Mouse (Mus musculus) CH12.LX (cell line): ENCODE measurements around the gene Mllt3. TPM values are rescaled to one million over a fixed set of nuclear protein-coding genes. Genes with fewer than 3 reads are reported as not detected.

Source experiments
- DNase-seq: peaks from one replicate; pipeline ENCODE4 v3.0.0-alpha.2; 2013; ENCODE audit errors: extremely low read depth
- H3K27ac ChIP-seq: 2 replicates; pipeline ENCODE4 v1.5.1; 2012; ENCODE audit warnings: low read depth, mild to moderate bottlenecking, control low read depth, moderate library complexity; ENCODE audit not compliant: insufficient read depth
- H3K27me3 ChIP-seq: replicated peaks from 2 replicates; pipeline ENCODE3; 2012; ENCODE audit warnings: inconsistent platforms
- H3K36me3 ChIP-seq, 2 experiments: replicated peaks in 1 of 2; 2 replicates each; pipeline versions ENCODE3 to v1.6.1; 2012; ENCODE audit warnings: inconsistent platforms in 1 of 2, low read length in 1 of 2, mild to moderate bottlenecking in 1 of 2, mixed read lengths in 1 of 2, moderate library complexity in 1 of 2; ENCODE audit not compliant: control insufficient read depth in 1 of 2, insufficient read depth in 1 of 2
- H3K4me1 ChIP-seq, 2 experiments: 2 replicates each; pipeline ENCODE4 v1.6.1; 2012; ENCODE audit warnings: inconsistent platforms in 1 of 2, moderate library complexity in 1 of 2; ENCODE audit not compliant: insufficient read depth in 2 of 2, control insufficient read depth in 1 of 2
- H3K4me2 ChIP-seq: 2 replicates; pipeline ENCODE4 v1.6.1; 2012; ENCODE audit warnings: low read depth, mild to moderate bottlenecking, control low read depth; ENCODE audit not compliant: poor library complexity, insufficient read depth, severe bottlenecking
- H3K4me3 ChIP-seq, 3 experiments: fragments of 150-350 bp in 1 of 3; sonication (generic) in 1 of 3; replicated peaks in 1 of 3; 2 replicates each; pipeline versions ENCODE3 to v1.5.1; 2011 to 2012; ENCODE audit warnings: low read depth in 2 of 3, low read length in 2 of 3, mild to moderate bottlenecking in 2 of 3, moderate library complexity in 2 of 3, control low read depth in 1 of 3, improper control_type of control experiment in 1 of 3, inconsistent platforms in 1 of 3, mixed read lengths in 1 of 3; ENCODE audit not compliant: poor library complexity in 1 of 3
- H3K79me2 ChIP-seq: replicated peaks from 2 replicates; pipeline ENCODE4 v1.6.1; 2012; ENCODE audit warnings: mild to moderate bottlenecking, moderate library complexity; ENCODE audit not compliant: control insufficient read depth, poor library complexity, insufficient read depth, severe bottlenecking; ENCODE audit errors: extremely low read depth
- H3K9ac ChIP-seq: 2 replicates; pipeline ENCODE4 v1.6.1; 2012; ENCODE audit warnings: low read depth, mild to moderate bottlenecking, control low read depth, moderate library complexity; ENCODE audit not compliant: insufficient read depth
- H3K9me3 ChIP-seq: replicated peaks from 2 replicates; pipeline ENCODE3; 2012; ENCODE audit warnings: low read length, inconsistent platforms, mixed read lengths
- CHD1 ChIP-seq: IDR thresholded peaks from 2 replicates; pipeline ENCODE4 v1.6.1; 2012; ENCODE audit warnings: low read depth, low read length, improper control_type of control experiment, inconsistent platforms
- CTCF ChIP-seq, 2 experiments: IDR thresholded peaks in 1 of 2; conservative IDR thresholded peaks in 1 of 2; 2 replicates each; pipeline ENCODE4 v1.5.1; 2011 to 2012; ENCODE audit warnings: low read depth in 2 of 2, low read length in 2 of 2, improper control_type of control experiment in 1 of 2, inconsistent platforms in 1 of 2, mild to moderate bottlenecking in 1 of 2, moderate library complexity in 1 of 2
- EP300 ChIP-seq: IDR thresholded peaks from 2 replicates; pipeline ENCODE4 v1.6.1; 2011; ENCODE audit warnings: low read length, improper control_type of control experiment
- ETS1 ChIP-seq: conservative IDR thresholded peaks from 2 replicates; pipeline ENCODE4 v1.6.1; 2012; ENCODE audit warnings: low read depth, mild to moderate bottlenecking, inconsistent platforms, low read length, improper control_type of control experiment, moderate library complexity
- IRF4 ChIP-seq: IDR thresholded peaks from 2 replicates; pipeline ENCODE4 v1.6.1; 2014; ENCODE audit warnings: low read depth, mild to moderate bottlenecking, inconsistent platforms, low read length, improper control_type of control experiment
- JUND ChIP-seq: conservative IDR thresholded peaks from 2 replicates; pipeline ENCODE4 v1.6.1; 2011; ENCODE audit warnings: low read depth, low read length, improper control_type of control experiment
- KAT2A ChIP-seq: IDR thresholded peaks from 2 replicates; pipeline ENCODE4 v1.6.1; 2012; ENCODE audit warnings: low read length, improper control_type of control experiment, inconsistent platforms; ENCODE audit not compliant: insufficient replicate concordance
- MAX ChIP-seq: IDR thresholded peaks from 2 replicates; pipeline ENCODE4 v1.6.1; 2011; ENCODE audit warnings: low read length, improper control_type of control experiment
- MEF2A ChIP-seq: IDR thresholded peaks from 2 replicates; pipeline ENCODE4 v1.6.1; 2014; ENCODE audit warnings: low read depth, mild to moderate bottlenecking, inconsistent platforms, low read length, improper control_type of control experiment, borderline replicate concordance
- MYC ChIP-seq: IDR thresholded peaks from 2 replicates; pipeline ENCODE4 v1.6.1; 2011; ENCODE audit warnings: low read depth, mild to moderate bottlenecking, improper control_type of control experiment, low read length
- NELFE ChIP-seq: IDR thresholded peaks from 2 replicates; pipeline ENCODE4 v1.6.1; 2011; ENCODE audit warnings: low read depth, low read length, improper control_type of control experiment
- PAX5 ChIP-seq: IDR thresholded peaks from 2 replicates; pipeline ENCODE4 v1.6.1; 2012; ENCODE audit warnings: low read length, inconsistent platforms, mixed read lengths
- POLR2AphosphoS2 ChIP-seq: IDR thresholded peaks from 2 replicates; pipeline ENCODE4 v1.6.1; 2011; ENCODE audit warnings: low read depth, low read length, improper control_type of control experiment
- RCOR1 ChIP-seq: conservative IDR thresholded peaks from 2 replicates; pipeline ENCODE4 v1.6.1; 2012; ENCODE audit warnings: low read depth, mild to moderate bottlenecking, inconsistent platforms, low read length, improper control_type of control experiment
- SIN3A ChIP-seq: IDR thresholded peaks from 2 replicates; pipeline ENCODE4 v1.6.1; 2012; ENCODE audit warnings: low read length, improper control_type of control experiment, inconsistent platforms
- TCF12 ChIP-seq: IDR thresholded peaks from 2 replicates; pipeline ENCODE4 v1.6.1; 2014; ENCODE audit warnings: low read depth, mild to moderate bottlenecking, inconsistent platforms, low read length, improper control_type of control experiment
- UBTF ChIP-seq: IDR thresholded peaks from 2 replicates; pipeline ENCODE4 v1.6.1; 2012; ENCODE audit warnings: low read depth, mild to moderate bottlenecking, inconsistent platforms, low read length, improper control_type of control experiment, moderate library complexity
- USF1 ChIP-seq: IDR thresholded peaks from 2 replicates; pipeline ENCODE4 v1.6.1; 2014; ENCODE audit warnings: low read depth, mild to moderate bottlenecking, inconsistent platforms, low read length, improper control_type of control experiment
- USF2 ChIP-seq: conservative IDR thresholded peaks from 2 replicates; pipeline ENCODE4 v1.6.1; 2011; ENCODE audit warnings: low read depth, low read length, improper control_type of control experiment
- ZMIZ1 ChIP-seq: IDR thresholded peaks from 2 replicates; pipeline ENCODE4 v1.6.1; 2012; ENCODE audit warnings: low read depth, mild to moderate bottlenecking, inconsistent platforms, low read length, improper control_type of control experiment
- ZNF384 ChIP-seq: IDR thresholded peaks from 2 replicates; pipeline ENCODE4 v1.6.1; 2012; ENCODE audit warnings: low read depth, low read length, improper control_type of control experiment, inconsistent platforms
- dilution Hi-C: fragments of 300-500 bp; cut with MboI; formaldehyde crosslinking; loops from 2 replicates; pipeline ENCODE4 v1.14.3; 2020; ENCODE audit warnings: low sequenced_read_pairs; ENCODE audit not compliant: extremely low pct_unique_long_range_greater_than_20kb, extremely low pct_ligation_motif_present
- in situ Hi-C: fragments of 300-500 bp; cut with MboI; formaldehyde crosslinking; loops from 3 replicates; pipeline ENCODE4 v1.14.3; 2019; ENCODE audit warnings: low sequenced_read_pairs, low pct_ligation_motif_present, low pct_unique_long_range_greater_than_20kb, mixed read lengths
- polyA plus RNA-seq: library from polyadenylated mRNA; unstranded; fragments of >175 nt; gene quantifications from 2 replicates; pipeline ENCODE4 v1.2.1, GENCODE M21; 2012; ENCODE audit warnings: low read depth; ENCODE audit not compliant: insufficient read length
- total RNA-seq, 2 experiments: library from RNA; depleted of rRNA; stranded (reverse); fragments of 300-350 nt in 1 of 2; fragments of >200 nt in 1 of 2; gene quantifications; 2 replicates each; pipeline ENCODE4 v1.2.3; 2012 to 2014

Gene Mllt3
- total and polyA plus RNA-seq, 3 experiments, result 8.3 to 20.9 (median 10.1) TPM

- H3K4me3 ChIP-seq, result no peak overlapping the region
- H3K4me2 ChIP-seq, result no peak overlapping the region
- DNase-seq, result no peak
- no peak overlapping the region for H3K9ac ChIP-seq
- no peak for TF ChIP-seq NELFE
- no peak for TF ChIP-seq ETS1
- TF ChIP-seq POLR2AphosphoS2, result no peak
- TF ChIP-seq CHD1, result no peak
- no peak for TF ChIP-seq SIN3A
- no peak for TF ChIP-seq PAX5
- H3K27ac ChIP-seq, result no peak overlapping the region
- no peaks in the 10 kb centered on the region for H3K9me3 ChIP-seq
- in situ Hi-C loops (no loop called here), dilution Hi-C loops (no loop called here)
- H3K79me2 ChIP-seq, result no peaks in the 10 kb centered on the region
- no peaks in the 10 kb centered on the region for H3K27me3 ChIP-seq
- peaks cover 0 to 7% of the 10 kb centered on the region in 2 experiments; a peak in 1 of 4 replicates for H3K4me1 ChIP-seq
- H3K36me3 ChIP-seq, result no peaks in the 10 kb centered on the region
Observed at GRCm38 (mm10) chr4:87880297-87880696, 152.9 kb downstream of the Mllt3 start.

- H3K4me3 ChIP-seq, result no peak overlapping the region
- TF ChIP-seq USF2, result no peak
- no peak for TF ChIP-seq USF1
- no peak for TF ChIP-seq ETS1
- TF ChIP-seq CTCF (conservative IDR thresholded peaks at IDR 0.05 in 1 of 2, IDR thresholded peaks at IDR 0.05 in 1 of 2; ENCODE audit: low read depth in 2 of 2, low read length in 2 of 2), result no peak
- TF ChIP-seq ZMIZ1, result no peak
- no peak for TF ChIP-seq TCF12
- TF ChIP-seq IRF4, result no peak
- no peak for TF ChIP-seq ZNF384
- no peak for TF ChIP-seq MEF2A
- no peak for TF ChIP-seq PAX5
- no peak for TF ChIP-seq RCOR1
- no peak for TF ChIP-seq MYC
- TF ChIP-seq JUND, result no peak
- TF ChIP-seq EP300, result no peak
- TF ChIP-seq KAT2A, result no peak
- TF ChIP-seq UBTF, result no peak
- TF ChIP-seq MAX, result no peak
- in situ Hi-C loops, result no loop called here
- no peak overlapping the region for H3K27ac ChIP-seq
- no peaks in the 10 kb centered on the region for H3K36me3 ChIP-seq
- dilution Hi-C loops, result no loop called here
- H3K79me2 ChIP-seq, result no peaks in the 10 kb centered on the region
- DNase-seq, result no peak
- H3K9me3 ChIP-seq, result no peaks in the 10 kb centered on the region
- peaks cover 0 to 7% of the 10 kb centered on the region in 2 experiments; a peak in 1 of 4 replicates for H3K4me1 ChIP-seq
- no peaks in the 10 kb centered on the region for H3K27me3 ChIP-seq
- no peak overlapping the region for H3K4me2 ChIP-seq
- H3K9ac ChIP-seq, result no peak overlapping the region
Observed at GRCm38 (mm10) chr4:87878701-87879100, 154.5 kb downstream of the Mllt3 start.
